Mouse (Mus musculus) small intestine, adult 2 months (tissue): ENCODE measurements around the gene Hibadh. TPM values are rescaled to one million over a fixed set of nuclear protein-coding genes. Genes with fewer than 3 reads are reported as not detected.

Experiments
- H3K27ac ChIP-seq: fragments of 200-500 bp; 2 replicates; pipeline ENCODE4 v1.5.1; 2012; ENCODE audit warnings: low read depth, low read length, control low read depth, inconsistent platforms; ENCODE audit not compliant: insufficient read depth
- H3K27me3 ChIP-seq: fragments of 200-500 bp; 2 replicates; pipeline ENCODE4 v1.6.1; 2012; ENCODE audit warnings: mild to moderate bottlenecking, moderate library complexity, low read length, inconsistent platforms; ENCODE audit not compliant: control insufficient read depth, insufficient read depth
- H3K36me3 ChIP-seq: fragments of 200-500 bp; 2 replicates; pipeline ENCODE4 v1.6.1; 2012; ENCODE audit warnings: mild to moderate bottlenecking, low read length, control low read depth, inconsistent platforms; ENCODE audit not compliant: control insufficient read depth, insufficient read depth
- H3K4me1 ChIP-seq: fragments of 200-500 bp; 2 replicates; pipeline ENCODE4 v1.6.1; 2012; ENCODE audit warnings: low read length, inconsistent platforms, mixed read lengths; ENCODE audit not compliant: control insufficient read depth, insufficient read depth, insufficient read length
- H3K4me3 ChIP-seq: fragments of 200-500 bp; 2 replicates; pipeline ENCODE4 v1.5.1; 2012; ENCODE audit warnings: low read depth, mild to moderate bottlenecking, control low read depth, inconsistent platforms, low read length, moderate library complexity
- CTCF ChIP-seq: fragments of 200-500 bp; IDR thresholded peaks from 2 replicates; pipeline ENCODE4 v1.5.1; 2012; ENCODE audit warnings: low read depth, mild to moderate bottlenecking, control low read depth, inconsistent platforms, low read length, moderate library complexity, mixed read lengths; ENCODE audit not compliant: insufficient replicate concordance, insufficient read length; ENCODE audit errors: extremely low read depth
- POLR2A ChIP-seq: fragments of 200-500 bp; IDR thresholded peaks from 2 replicates; pipeline ENCODE4 v1.6.1; 2012; ENCODE audit warnings: low read depth, mild to moderate bottlenecking, control low read depth, inconsistent platforms, low read length, moderate library complexity
- WGBS: fragments of 180-500 bp; shearing (Covaris S2); methylation state at CpG from one replicate; pipeline ENCODE4 v1.1.7; 2018; 5-methylcytosine and 5-hydroxymethylcytosine counted together
- polyA plus RNA-seq: library from polyadenylated mRNA; depleted of rRNA; stranded (reverse); fragments of >200 nt; gene quantifications from 2 replicates; pipeline ENCODE4 v1.2.3, GENCODE M21; 2012

The Hibadh gene
- polyA plus RNA-seq, 1 experiment: 9.9 TPM

GRCm38 (mm10) chr6:52637337-52637736 lies 2.9 kb downstream of the Hibadh start:
- no peak overlapping the region for H3K27ac ChIP-seq
- 89% methylated on average over 4 of the region's 4 CpGs for WGBS
- no peak for TF ChIP-seq POLR2A
- TF ChIP-seq CTCF: no peak

GRCm38 (mm10) chr6:52635395-52635794 lies 4.8 kb downstream of the Hibadh start:
- no peak overlapping the region for H3K27ac ChIP-seq
- no peak overlapping the region for H3K4me3 ChIP-seq
- H3K27me3 ChIP-seq: no peaks in the 10 kb centered on the region
- no peaks in the 10 kb centered on the region for H3K4me1 ChIP-seq
- H3K36me3 ChIP-seq: no peaks in the 10 kb centered on the region
- no peak for TF ChIP-seq POLR2A
- no peak for TF ChIP-seq CTCF
- 82% methylated on average over 2 of the region's 2 CpGs for WGBS

More at GRCm38 (mm10) chr6:52637337-52637736, 2.9 kb downstream of the Hibadh start:
- no peaks in the 10 kb centered on the region for H3K4me1 ChIP-seq
- H3K36me3 ChIP-seq: no peaks in the 10 kb centered on the region
- H3K4me3 ChIP-seq: no peak overlapping the region
- no peaks in the 10 kb centered on the region for H3K27me3 ChIP-seq

- no peak overlapping the region for H3K27ac ChIP-seq
- 90% methylated on average over 4 of the region's 4 CpGs for whole genome bisulfite sequencing
- H3K36me3 ChIP-seq: peaks cover 15% of the 10 kb centered on the region
- H3K4me3 ChIP-seq: no peak overlapping the region
- no peaks in the 10 kb centered on the region for H3K27me3 ChIP-seq
- H3K4me1 ChIP-seq: no peaks in the 10 kb centered on the region
- TF ChIP-seq POLR2A (no peak), CTCF (no peak)
These were observed 9.6 kb downstream of the Hibadh start for GRCm38 (mm10) chr6:52630625-52631024.

GRCm38 (mm10) chr6:52629180-52629579 lies 11.0 kb downstream of the Hibadh start:
- H3K4me3 ChIP-seq: no peak overlapping the region
- no peak overlapping the region for H3K27ac ChIP-seq
- H3K36me3 ChIP-seq: peaks cover 17% of the 10 kb centered on the region
- 79% methylated on average over 4 of the region's 4 CpGs for WGBS
- no peaks in the 10 kb centered on the region for H3K27me3 ChIP-seq
- no peaks in the 10 kb centered on the region for H3K4me1 ChIP-seq
- TF ChIP-seq CTCF: no peak
- no peak for TF ChIP-seq POLR2A

GRCm38 (mm10) chr6:52626735-52627134 lies 13.5 kb downstream of the Hibadh start:
- Histone ChIP-seq H3K4me3 (no peak overlapping the region), H3K4me1 (no peaks in the 10 kb centered on the region), H3K36me3 (peaks cover 25% of the 10 kb centered on the region), H3K27ac (no peak overlapping the region), H3K27me3 (no peaks in the 10 kb centered on the region)
- WGBS: 85% methylated on average over 4 of the region's 4 CpGs
- TF ChIP-seq POLR2A (no peak), CTCF (no peak)

- no peak overlapping the region for H3K27ac ChIP-seq
- WGBS: 94% methylated on average over 3 of the region's 3 CpGs
- no peaks in the 10 kb centered on the region for H3K27me3 ChIP-seq
- no peak overlapping the region for H3K4me3 ChIP-seq
- H3K36me3 ChIP-seq: peaks cover 30% of the 10 kb centered on the region
- no peak for TF ChIP-seq POLR2A
- no peak for TF ChIP-seq CTCF
- no peaks in the 10 kb centered on the region for H3K4me1 ChIP-seq
These were observed 16.4 kb downstream of the Hibadh start for GRCm38 (mm10) chr6:52623741-52624140.

GRCm38 (mm10) chr6:52621731-52622480 lies 18.3 kb downstream of the Hibadh start:
- no peaks in the 10 kb centered on the region for H3K4me1 ChIP-seq
- H3K27me3 ChIP-seq: no peaks in the 10 kb centered on the region
- TF ChIP-seq POLR2A (no peak), CTCF (no peak)
- WGBS: 71% methylated on average over 11 of the region's 11 CpGs
- H3K36me3 ChIP-seq: peaks cover 23% of the 10 kb centered on the region
- H3K4me3 ChIP-seq: no peak overlapping the region
- no peak overlapping the region for H3K27ac ChIP-seq
